Mouse (Mus musculus): ENCODE results near the gene Tmem239.
"Not testable (repeated sequence)": the region's sequence is repeated elsewhere in the genome, so short reads cannot be mapped to it uniquely, and the experiment has no call there.

Tmem239 gene

DNA sequence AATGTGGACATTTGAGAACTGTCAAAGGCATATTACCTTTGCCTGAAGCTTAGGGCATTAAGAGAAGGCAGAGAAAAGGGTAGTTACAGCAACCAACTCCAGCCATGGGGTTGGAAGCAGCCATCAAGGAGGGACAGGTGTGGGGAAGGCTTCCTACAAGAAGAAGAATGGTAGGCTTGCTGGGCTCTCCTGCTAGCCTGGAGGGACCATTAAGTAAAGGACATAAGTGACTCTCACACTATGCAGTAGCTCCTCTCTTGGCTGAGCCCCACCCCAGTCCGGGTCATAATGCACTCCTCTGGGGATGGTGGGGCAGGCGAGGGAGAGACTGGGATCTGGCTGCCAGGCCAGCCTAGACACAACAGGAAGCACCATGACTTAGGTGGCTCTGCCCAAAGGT, at the start of gene Tmem239:
Gene Tmem239, plus strand, starts transcription at position 301 of the 400 bp plus-strand sequence.
- DNase-seq (ENCODE audit: low spot score) = no peak

DNA sequence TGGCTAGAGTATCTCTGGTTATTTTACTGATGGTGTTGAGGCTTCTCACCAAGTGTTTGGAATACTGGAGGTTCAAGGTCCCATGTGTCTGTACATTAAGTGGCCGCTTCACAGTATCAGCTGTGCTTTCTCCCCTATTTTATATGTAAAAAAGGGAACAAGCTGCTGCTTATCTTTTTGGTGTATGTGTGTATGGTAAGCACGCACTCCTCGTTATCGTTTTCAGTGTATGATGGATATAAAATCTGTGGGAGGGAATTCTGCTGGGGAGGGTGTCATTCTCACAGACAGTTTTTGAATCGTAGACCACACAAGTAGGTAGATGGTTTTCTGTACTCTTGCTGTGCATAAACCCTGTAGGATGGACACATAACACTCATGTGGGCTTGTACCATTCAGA, 48.7 kb upstream of the Tmem239 start:
- no peak for DNase-seq (ENCODE audit: low spot score)

DNA sequence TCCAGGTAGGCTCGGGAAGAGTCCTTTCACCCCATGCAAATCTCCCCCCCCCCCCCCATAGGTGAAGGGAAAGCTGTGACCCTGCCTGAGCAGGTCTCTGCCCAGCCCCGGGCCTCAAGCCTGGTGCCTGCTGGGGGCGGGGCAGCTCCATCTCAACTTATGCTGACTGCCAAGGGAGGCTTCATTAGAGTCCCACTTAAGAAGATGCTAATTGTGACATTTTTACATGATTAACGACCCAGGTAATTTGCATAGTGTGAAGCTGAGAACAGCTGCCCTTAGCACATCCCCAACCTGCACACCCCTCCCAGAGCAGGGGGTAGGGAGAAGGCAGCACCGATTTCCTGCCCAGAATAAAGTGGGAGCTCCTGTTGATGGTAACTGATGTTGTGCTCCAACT, 47.4 kb upstream of the Tmem239 start:
- no peak for DNase-seq (ENCODE audit: low spot score)

DNA sequence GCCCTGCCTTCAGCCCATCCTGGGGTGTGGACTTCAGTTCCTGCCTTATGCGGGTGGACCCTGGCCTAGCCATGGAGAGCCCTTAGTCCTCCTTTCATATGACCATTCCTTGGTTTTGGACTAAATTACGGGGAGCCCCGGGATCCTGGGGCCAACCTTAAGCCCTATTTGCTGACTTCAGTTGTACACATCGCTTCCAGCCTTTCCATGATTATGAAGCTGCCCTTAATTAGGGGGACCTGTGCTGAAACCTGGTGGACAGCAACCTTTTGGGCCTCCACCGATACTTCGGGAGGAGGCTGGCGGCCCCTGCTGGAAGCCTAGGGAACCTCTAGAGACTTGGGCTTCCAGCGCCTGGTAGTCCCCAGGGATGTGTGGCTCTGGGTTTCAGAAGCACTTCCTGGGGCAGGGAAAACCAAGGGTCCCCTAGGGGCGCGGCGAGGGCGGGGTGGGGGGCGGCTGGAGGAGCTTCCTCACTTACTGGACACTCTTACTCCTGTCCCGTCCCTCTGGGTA, 43.7 kb upstream of the Tmem239 start:
- peak; percentile 79 for DNase-seq (ENCODE audit: low spot score)

DNA sequence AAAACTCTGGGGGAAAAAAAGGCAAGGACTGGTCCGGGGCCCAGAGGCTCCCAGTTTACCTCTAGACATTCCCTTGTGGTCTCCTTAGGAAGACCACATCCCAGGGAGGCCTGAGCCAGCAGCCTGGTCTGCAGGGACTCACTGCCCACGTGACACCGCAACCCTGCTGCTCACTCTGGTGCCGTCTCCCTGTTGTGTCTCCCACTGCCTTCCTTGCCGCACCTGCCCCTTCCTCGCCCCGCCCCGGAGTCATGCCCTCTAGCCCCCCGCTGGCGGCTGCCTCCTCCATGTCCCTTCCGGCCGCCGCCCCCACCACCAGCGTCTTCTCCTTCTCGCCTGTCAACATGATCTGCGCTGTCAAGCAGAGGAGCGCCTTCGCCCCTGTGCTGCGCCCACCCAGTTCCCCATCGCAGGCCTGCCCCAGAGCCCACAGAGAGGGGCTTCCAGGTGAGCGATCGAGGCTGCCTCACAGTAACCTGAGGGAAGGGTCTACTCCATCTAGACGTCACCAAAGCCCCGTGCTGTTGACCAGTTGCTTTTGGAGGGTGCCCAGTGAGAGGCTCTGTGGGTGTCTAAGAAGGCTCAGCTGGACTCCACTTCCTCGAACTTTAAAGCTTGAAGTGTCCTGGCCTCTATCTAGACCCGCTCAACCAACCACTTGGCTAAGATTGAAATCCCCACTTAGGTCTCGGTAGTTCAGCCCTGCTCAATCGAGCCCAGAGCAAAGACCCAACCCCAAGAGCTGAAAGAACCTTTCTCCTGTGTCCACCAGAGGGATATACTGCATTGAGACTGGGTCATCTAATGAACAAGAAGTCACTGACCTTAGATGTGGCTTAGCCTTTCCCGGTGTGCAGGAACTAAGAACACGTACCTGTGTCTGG, 40.8 kb upstream of the Tmem239 start:
- peak; percentile 52 for DNase-seq (ENCODE audit: low spot score)

DNA sequence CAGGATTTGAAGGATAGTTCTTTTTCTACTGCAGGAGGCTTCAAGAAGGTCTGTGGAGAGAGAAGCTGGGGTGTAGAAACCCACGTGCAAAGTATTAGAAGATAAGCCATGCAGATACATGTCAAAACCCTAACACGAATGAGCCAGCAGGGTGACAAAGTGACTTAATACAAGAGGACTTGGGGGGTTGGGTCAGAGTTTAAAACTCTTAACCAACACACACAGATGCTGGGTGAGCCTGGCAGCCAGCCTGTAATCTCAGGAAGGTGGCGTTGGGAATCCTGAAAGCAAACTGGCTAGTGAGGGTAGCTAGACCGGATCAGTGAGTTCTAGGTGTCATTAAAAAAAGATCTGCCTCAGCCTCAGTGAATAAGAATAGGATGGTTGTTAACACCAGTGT, 38.9 kb upstream of the Tmem239 start:
- DNase-seq (ENCODE audit: low spot score) = no peak

DNA sequence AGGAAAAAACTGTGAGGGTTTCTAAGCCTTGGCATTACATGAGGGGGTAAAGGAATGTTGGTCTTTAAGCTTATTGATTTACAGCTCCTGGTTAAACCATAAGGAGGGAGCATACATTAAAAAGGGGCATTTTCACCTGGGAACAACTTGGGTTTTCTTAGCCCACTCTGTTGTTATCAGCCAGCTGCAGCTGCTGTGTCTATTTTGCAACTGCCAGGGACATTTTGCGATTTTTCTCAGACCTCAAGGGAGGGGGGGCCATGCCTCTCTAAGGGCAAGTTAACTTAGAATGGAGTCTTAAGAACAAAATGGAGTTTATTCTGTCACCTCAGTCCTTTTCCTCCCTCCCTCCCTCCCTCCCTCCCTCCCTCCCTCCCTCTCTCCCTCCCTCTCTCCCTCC, 33.3 kb upstream of the Tmem239 start:
- DNase-seq (ENCODE audit: low spot score) = not testable (repeated sequence)

DNA sequence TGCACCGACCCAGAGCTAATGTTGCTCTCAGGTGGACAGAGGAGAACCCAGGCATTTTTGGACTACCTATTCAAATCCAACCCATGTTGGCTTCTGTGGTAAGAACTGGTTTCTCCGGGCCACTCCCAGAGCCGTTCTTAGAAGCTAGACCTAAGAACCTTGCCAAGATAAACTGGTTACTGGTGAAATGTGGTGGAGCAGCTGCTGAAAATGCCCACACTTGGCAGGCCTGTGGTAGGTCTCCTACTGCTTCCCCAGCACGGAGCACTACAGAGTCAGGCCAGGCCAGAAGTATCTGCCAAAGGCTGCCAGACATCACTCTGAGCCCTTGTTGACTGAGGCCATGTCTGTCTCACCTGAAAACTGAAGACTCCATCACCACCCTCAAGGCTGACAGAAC, 31.3 kb upstream of the Tmem239 start:
- DNase-seq (ENCODE audit: low spot score) = no peak

DNA sequence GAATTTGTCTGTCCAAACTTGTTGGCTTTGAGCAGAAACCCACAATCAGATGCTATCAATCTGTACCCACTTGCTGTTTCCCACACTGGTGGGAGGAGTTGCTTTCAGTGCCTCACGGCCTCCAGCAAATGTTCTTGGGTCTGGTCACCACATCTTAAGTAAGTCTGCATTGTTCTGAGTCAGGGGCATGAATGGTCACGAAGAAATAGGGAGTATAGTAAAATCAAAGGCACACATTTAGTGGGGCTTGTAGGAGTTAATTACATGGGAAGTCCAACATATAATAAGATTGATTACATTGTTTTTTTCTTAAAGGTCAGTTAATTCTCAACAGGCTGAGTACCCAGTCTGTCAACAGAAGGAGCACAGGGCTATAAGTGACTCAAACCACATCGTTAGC, 23.1 kb upstream of the Tmem239 start:
- DNase-seq (ENCODE audit: low spot score) = no peak

DNA sequence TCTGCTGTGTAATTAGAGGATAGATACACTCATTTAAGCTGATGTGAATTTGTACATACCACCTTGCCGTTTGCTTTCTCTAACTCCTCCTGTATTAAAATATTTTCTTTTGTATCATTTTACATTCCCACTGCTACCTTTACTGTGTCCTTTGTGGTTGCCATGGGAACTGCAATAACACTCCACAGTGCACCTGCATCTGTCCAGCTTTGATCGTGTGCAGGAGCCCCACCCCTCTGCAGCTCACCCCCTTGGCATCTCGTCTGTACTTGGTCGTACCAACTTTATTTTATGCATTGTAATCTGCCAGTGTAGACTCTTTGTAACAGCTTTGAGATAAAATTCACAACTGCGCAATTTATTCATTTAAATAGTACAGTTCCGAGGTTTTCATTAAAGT, 22.4 kb upstream of the Tmem239 start:
- DNase-seq (ENCODE audit: low spot score) = no peak

DNA sequence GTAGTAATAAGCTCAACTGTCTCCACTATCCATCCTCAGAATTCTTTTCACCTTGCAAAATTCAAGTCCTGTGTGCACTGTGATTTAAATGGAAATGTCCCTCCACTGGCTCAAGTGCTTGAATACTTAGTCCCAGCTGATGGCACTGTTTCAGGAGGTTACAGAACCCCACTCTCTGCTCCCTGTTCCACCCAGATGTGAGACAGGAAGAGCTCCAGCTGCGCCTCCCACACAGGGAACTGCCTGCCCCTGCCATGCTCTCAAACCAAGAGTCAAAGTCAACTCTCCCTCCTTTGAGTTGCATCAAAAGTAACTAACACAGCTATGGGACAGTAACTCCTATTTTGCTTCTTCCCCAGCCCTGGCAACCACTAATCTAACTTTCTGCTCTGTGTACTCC, 20.1 kb upstream of the Tmem239 start:
- DNase-seq (ENCODE audit: low spot score) = no peak

DNA sequence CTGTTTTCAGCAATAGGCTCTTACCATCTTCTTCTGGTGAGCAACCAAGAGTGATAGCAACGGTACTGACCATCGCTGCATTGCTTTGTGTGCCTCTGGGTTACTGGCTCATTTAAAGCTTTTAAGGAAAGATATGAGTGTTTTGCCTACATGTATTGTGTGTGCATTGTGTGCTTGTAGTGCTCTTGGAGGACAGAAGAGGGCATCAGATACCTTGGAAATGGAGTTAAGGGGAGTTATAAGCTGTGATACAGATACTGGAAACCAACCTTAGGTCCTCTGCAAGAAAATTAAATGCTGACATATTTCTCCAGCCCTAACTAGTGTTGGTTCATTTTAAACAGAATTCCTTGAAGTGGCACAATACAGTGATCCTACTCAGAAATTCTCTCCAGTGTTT, 17.5 kb upstream of the Tmem239 start:
- DNase-seq (ENCODE audit: low spot score) = peak; percentile 40

DNA sequence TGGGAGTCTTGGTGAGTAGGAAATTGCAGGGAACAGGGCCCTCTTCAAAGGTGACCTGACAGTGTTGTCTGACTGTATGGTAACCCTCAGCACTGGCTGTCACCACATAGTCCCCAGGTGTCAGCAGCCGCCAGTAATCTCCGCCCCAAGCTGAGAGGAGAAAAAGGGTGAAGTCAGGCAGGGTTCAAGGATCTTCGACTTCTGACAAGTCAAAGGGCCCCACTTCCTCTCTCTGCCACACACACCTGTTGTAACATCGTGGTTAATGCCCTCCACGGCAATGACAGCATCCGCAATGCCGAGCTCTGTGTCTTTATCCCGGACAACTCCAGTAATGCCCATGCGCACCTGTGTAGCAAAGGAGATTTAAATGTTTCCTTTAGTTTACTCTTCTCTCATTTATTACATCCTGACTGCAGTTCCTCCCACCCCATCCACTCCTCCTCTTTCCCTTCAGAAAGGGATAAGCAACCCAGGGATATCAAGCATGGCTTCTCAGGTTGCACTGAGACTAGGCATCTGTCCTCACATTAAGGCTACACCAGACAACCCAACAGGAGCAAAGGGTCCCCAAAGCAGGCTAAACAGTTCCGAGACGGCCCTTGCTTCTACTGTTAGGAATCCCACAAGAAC, 15.2 kb upstream of the Tmem239 start:
- no peak for DNase-seq (ENCODE audit: low spot score)

DNA sequence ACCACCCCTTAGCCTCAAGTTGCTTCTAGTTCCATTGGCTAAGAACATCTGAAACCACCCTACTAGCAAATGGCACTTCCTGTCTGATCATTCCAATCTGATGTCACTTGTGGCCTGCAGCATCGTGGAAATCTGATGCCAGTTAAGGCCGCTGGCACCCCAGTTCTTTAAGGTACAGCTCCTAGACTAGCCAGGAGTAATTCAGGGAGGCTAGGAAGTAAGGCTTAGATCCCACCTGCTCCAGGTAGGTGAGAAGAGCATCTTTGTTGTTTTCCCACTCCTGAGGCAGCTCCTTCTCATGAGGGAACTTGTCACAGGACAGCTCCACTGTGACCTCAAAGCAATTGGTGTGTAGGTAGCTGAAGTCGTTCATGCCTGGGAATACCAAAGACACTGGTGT, 13.4 kb upstream of the Tmem239 start:
- no peak for DNase-seq (ENCODE audit: low spot score)

DNA sequence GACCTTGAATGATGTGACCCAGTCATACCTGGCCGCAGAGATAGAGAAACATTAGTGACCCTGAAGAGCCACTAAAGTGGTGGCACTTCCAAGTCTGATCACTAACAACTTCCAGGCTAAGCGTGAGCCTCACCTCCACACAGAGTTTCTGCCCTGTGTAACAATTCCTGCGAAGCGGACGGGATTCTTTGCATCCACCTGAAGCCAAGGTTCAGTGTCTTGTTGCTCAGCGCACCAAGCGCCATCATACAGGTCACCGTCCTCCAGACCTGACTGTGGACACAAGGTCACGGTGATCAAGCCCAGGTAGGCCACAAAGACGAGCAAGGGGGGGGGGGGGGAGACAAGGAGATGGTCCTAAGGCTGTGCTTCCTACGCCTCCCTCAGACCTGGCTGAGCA, 10.6 kb upstream of the Tmem239 start:
- no peak for DNase-seq (ENCODE audit: low spot score)

DNA sequence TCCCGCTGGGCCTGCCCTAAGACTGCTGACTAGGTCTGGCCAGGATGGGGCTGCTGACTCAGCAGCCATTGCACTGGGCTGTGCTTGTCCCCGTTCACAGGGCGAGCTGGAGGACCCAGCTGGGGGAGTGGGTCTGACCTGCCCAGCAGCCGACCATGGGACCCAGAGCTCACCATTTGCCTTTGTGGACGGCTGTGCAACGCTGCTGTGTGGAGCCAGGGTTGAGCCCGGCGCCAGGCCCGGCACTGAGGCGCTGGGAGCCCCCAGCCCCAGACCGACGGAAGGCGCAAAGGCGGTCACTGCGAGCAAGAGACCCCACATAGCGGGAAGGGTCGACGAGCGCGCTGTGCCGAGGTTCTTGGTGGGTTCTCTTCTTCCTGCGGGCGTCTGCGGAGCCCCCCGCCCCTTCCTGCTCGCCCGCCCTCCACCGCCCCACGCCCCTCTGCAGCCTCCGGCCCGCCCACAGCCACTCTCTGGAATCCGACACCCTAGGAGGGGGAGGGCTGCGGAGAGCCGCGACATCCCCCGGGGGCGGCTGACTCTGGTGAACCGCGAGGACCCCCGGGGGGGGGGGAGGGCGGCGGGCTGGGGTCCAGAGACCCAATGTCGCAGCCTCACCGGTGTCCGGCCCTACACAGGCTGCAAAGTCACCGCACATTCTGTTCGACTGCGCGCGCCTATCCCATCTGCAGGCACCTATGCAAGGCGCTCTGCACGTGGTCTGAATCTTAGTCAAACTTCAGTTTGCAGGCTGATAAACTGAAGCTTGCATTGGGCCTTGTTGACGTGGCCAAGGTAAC, 8.9 kb upstream of the Tmem239 start, which contains the start of gene Cpxm1:
Gene Cpxm1, minus strand, starts transcription at position 389 of the 800 bp plus-strand sequence.
- peak; percentile 80 for DNase-seq (ENCODE audit: low spot score)

DNA sequence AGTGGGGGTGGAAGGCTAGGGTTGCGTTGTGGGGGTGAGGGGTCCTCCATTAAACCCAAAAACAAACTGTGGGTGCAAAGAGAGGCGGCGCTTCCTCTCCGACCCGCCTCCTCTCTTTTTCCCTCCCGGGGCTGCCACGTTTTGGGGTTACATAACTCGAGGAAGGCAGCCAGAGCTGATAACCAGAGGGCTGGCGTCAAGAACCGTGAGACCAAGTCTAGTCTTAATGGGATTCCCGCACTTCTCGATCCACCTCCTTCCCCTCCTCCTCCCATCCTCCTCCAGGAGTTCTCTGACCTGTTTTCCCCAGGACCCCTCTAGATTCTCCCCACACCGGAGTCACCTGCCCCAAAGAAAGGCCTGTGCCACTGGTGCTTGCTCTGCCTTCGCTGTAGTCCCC, 8.2 kb upstream of the Tmem239 start:
- DNase-seq (ENCODE audit: low spot score) = peak; percentile 38

DNA sequence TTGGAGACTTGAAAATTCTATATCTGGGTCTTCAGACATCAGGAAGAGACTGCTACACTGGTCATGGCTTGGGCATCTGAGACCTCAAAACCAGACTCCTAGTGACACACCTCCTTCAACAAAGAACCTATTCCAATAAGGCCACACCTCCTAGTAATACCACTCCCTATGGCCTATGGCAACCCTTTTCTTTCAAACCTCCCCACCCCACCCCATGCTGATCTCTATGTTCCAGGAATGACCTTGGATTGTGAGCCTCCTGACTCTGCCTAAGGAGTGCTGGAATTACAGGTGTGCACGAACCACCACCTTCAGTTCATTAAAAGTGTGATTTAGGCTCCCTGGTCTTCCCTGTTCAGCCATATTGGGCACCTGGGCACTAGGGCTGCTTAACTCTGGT, 6.2 kb upstream of the Tmem239 start:
- DNase-seq (ENCODE audit: low spot score) = no peak

DNA sequence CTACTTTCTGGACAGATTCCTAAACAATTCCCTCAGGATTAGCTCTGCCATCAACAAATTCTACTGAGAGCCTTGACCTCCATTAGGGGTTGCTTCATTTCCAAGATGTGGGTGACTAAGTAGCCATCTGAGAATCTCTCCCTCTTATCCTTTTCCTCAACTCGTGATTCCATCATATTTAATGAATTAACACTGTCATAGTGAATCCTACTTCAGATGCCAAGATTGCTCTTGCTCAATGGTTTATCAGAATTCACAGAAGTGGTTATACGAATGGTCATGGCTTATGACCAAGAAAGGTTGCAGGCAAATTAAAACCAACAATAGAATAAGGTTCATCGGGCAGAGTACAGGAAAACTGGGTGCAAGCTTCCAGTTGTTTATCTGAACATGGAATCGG, 4.4 kb upstream of the Tmem239 start:
- no peak for DNase-seq (ENCODE audit: low spot score)

DNA sequence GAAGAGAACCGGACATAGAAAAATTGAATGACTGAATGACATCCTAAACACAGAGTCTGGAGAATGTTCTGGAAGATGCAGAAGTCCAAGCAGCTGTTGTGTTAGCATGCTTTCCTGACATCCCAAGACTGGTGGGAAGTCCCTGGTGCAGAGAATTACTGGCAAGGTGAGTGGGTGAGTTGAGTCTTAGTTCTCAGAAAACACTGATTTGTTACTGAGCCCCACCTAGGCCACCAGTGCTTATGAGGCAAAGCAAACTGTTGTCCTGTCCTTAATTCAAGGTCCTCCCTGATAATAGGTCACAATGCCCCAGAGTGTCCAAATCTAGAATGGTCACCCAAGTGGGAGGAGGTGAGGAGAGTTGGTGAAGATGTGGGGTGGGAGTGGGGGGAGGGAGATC, 1.3 kb upstream of the Tmem239 start, which contains the start of the genes Gm28372 and 1700020A23Rik:
Gene Gm28372, plus strand, starts transcription at position 301 of the 400 bp plus-strand sequence.
Gene 1700020A23Rik, plus strand, starts transcription at position 321 of the 400 bp plus-strand sequence.
- no peak for DNase-seq (ENCODE audit: low spot score)

DNA sequence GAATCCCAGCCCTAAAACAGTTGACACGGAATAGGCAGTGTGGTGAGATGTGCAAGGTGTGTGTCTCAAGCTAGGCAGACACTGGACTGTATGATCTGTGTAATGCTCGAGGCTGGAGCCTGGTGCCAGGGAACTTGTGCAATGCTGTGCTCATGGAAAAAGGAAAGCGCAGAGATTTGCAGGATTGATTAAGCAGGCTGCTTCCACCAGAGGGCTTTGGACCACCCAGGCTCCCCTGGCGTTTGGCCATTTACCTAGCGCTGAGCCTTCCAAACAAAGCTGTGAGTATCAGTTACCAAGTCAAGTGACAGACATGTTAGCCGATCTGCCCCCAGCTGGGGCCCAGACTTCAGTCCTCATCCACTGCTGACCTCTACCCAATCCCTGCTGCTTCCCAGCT, 1.9 kb downstream of the Tmem239 start:
- DNase-seq (ENCODE audit: low spot score) = peak; percentile 69
